Mouse (Mus musculus): ENCODE data around the gene Pid1. TPM values are rescaled to one million over a fixed set of nuclear protein-coding genes. Genes with fewer than 3 reads are reported as not detected.

The Pid1 gene
- polyA plus RNA-seq, 1 experiment from 2014 or later: 38.9 TPM

DNA sequence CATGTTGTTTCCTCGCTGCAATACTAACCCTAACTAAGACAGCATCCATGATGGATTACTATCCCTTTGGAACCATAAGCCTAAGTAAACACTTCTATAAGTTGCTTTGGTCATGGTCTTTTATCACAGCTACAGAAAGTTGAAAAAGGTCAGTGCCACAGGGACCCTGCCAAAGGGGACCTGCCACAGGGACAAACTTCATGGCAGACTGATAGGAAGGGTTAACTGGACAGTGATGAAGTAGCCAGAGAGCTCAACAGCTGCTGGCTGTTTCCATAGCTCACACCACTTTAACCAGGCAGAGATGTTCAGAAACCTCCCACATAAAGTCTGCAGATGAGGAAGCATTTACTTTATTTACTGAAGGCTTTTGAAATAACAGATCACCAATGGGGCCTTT, 287.0 kb downstream of the Pid1 start:
- DNase-seq (no peak), ATAC-seq (no peak)
- H3K9ac ChIP-seq (replicated peaks): no peak overlapping the region
- no peak overlapping the region for H3K4me2 ChIP-seq (ENCODE audit: low read depth, low read length)
- 84% methylated on average over 1 of the region's 1 CpGs for WGBS (ENCODE audit: insufficient replicate concordance)
- no peak for TF ChIP-seq EP300 (IDR thresholded peaks at IDR 0.05; ENCODE audit: low read depth)
- TF ChIP-seq CTCF (IDR thresholded peaks at IDR 0.05; ENCODE audit: low read depth): no peak
- H3K36me3 ChIP-seq (replicated peaks; ENCODE audit: insufficient read depth, low read length): 0 out of 2 replicates have a peak, but pooled peaks cover 4% of the 10 kb centered on the region
- H3K4me1 ChIP-seq (ENCODE audit: insufficient read depth): no peaks in the 10 kb centered on the region
- no peak overlapping the region for H3K27ac ChIP-seq (ENCODE audit: low read depth)
- no peaks in the 10 kb centered on the region for H3K27me3 ChIP-seq (ENCODE audit: insufficient read depth, low read length)
- no peak overlapping the region for H3K4me3 ChIP-seq (ENCODE audit: low read depth, low read length)
- H3K9me3 ChIP-seq (ENCODE audit: low read length): no peaks in the 10 kb centered on the region

DNA sequence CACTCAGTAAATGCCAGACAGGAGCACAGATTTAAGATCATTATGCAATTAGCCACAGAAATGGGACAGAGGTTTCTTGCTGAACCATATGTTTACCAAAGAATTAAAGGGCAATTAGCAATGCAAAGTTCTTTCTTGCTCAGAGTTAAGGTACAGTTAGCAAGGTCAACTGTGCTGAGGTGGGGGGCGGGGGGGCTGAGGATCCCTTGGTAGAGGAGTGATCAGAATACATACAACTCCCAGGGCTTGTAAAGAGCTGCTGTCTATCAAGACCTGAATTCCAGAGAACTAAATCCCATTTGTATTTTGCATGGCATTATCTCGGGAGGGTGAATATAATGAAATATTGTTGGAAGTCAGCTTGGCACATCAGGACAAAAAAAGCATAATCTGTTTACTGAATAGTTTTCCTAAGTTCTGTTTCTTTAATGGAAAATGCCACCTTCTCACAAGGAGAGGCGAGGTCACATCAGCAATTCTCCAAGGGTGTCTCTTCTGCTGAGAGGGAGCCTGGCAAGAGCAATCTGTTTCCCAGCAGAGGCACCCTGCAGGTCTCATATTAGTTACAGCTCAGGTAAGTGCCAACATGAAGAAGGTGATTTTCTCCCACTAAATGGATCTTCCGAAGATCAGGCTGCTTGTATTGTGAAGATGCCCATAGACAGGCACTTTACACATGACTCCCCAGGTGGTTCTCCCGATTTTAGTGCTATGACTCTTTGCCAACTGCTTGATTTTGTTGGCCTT, 306.9 kb downstream of the Pid1 start:
- WGBS (ENCODE audit: insufficient replicate concordance): 61% methylated on average over 5 of the region's 5 CpGs
- H3K4me1 ChIP-seq (ENCODE audit: insufficient read depth): 0 out of 2 replicates have a peak, but pooled peaks cover 3% of the 10 kb centered on the region
- H3K9ac ChIP-seq (replicated peaks): no peak overlapping the region
- no peaks in the 10 kb centered on the region for H3K27me3 ChIP-seq (ENCODE audit: insufficient read depth, low read length)
- ATAC-seq (no peak), DNase-seq (no peak)
- H3K4me2 ChIP-seq (ENCODE audit: low read depth, low read length): no peak overlapping the region
- H3K27ac ChIP-seq (ENCODE audit: low read depth): no peak overlapping the region
- no peak for TF ChIP-seq EP300 (IDR thresholded peaks at IDR 0.05; ENCODE audit: low read depth)
- no peak for TF ChIP-seq CTCF (IDR thresholded peaks at IDR 0.05; ENCODE audit: low read depth)
- H3K36me3 ChIP-seq (replicated peaks; ENCODE audit: insufficient read depth, low read length): no peaks in the 10 kb centered on the region
- no peak overlapping the region for H3K4me3 ChIP-seq (ENCODE audit: low read depth, low read length)
- no peaks in the 10 kb centered on the region for H3K9me3 ChIP-seq (ENCODE audit: low read length)

DNA sequence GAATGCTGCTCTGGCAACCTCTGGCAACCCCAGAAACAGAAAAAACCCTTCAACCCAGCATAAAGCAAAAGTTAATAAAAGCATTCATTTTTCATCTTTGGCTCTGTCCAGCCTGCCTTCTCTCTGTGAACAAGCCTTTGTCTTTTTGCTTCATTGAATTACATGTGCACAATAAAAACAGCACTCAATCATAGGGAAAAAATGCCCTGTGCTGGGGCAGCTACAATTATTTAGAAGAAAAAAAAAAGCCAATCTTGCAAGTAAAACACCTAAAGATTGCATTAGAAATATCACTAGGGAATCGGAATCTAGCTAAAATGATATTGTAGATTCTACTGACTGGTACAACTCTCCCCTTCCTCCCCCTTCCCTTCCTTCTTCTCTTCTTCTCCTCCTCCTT, 307.7 kb downstream of the Pid1 start:
- ATAC-seq (no peak), DNase-seq (no peak)
- 74% methylated on average over 1 of the region's 1 CpGs for whole genome bisulfite sequencing (ENCODE audit: insufficient replicate concordance)
- no peak for TF ChIP-seq CTCF (IDR thresholded peaks at IDR 0.05; ENCODE audit: low read depth)
- no peak for TF ChIP-seq EP300 (IDR thresholded peaks at IDR 0.05; ENCODE audit: low read depth)
- Histone ChIP-seq H3K27ac (ENCODE audit: low read depth) (no peak overlapping the region), H3K4me3 (ENCODE audit: low read depth, low read length) (no peak overlapping the region), H3K9ac (replicated peaks) (no peak overlapping the region), H3K4me1 (ENCODE audit: insufficient read depth) (0 out of 2 replicates have a peak, but pooled peaks cover 3% of the 10 kb centered on the region), H3K27me3 (ENCODE audit: insufficient read depth, low read length) (no peaks in the 10 kb centered on the region), H3K36me3 (replicated peaks; ENCODE audit: insufficient read depth, low read length) (no peaks in the 10 kb centered on the region), H3K9me3 (ENCODE audit: low read length) (no peaks in the 10 kb centered on the region), H3K4me2 (ENCODE audit: low read depth, low read length) (no peak overlapping the region)

DNA sequence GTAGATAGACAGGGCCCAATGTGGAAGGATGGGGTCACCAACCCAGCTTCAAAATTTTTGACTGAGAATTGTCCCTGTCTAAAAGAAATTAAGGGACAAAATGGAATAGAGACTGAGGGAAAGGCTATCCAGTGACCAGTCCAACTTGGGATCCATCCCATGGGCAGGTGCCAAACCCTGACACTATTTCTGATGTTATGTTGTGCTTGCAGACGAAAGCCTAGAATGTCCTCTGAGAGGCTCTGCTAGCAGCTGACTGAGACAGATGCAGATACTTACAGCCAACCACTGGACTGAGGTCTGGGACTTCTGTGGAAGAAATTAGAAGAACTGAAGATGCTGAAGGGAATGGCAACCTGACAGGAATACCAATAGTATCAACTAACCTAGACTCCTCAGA, 338.2 kb downstream of the Pid1 start:
- Histone ChIP-seq H3K4me1 (ENCODE audit: insufficient read depth) (no peaks in the 10 kb centered on the region), H3K36me3 (replicated peaks; ENCODE audit: insufficient read depth, low read length) (no peaks in the 10 kb centered on the region), H3K9ac (replicated peaks) (no peak overlapping the region), H3K27me3 (ENCODE audit: insufficient read depth, low read length) (no peaks in the 10 kb centered on the region), H3K27ac (ENCODE audit: low read depth) (no peak overlapping the region), H3K4me3 (ENCODE audit: low read depth, low read length) (no peak overlapping the region), H3K9me3 (ENCODE audit: low read length) (no peaks in the 10 kb centered on the region), H3K4me2 (ENCODE audit: low read depth, low read length) (no peak overlapping the region)
- DNase-seq (no peak), ATAC-seq (no peak)
- 79% methylated on average over 1 of the region's 1 CpGs for WGBS (ENCODE audit: insufficient replicate concordance)
- no peak for TF ChIP-seq EP300 (IDR thresholded peaks at IDR 0.05; ENCODE audit: low read depth)
- no peak for TF ChIP-seq CTCF (IDR thresholded peaks at IDR 0.05; ENCODE audit: low read depth)

DNA sequence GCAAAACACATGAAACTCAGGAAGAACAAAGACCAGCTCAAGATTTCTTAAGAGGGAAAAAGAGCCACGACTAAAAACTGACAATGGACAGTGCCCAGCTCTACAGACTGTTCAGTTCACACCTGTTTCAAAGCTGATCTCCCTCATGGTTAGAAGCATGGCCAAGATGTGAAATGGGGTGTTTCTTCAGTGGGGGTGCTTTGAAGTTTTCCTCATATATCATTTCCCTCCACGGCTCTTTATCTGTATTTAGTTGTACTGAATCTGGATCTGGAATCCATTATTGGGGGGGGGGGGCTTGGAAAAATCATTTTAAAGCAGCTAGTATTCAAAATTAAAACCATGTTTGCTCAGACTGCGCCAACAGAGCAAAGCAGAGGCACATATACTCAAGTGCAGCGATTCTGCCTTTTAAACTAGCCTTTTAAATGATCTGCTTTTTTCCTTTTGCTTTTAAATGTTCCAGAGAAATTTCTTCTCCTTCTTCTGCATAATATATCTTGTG, 351.1 kb downstream of the Pid1 start:
- H3K9ac ChIP-seq (replicated peaks): no peak overlapping the region
- no peak overlapping the region for H3K4me2 ChIP-seq (ENCODE audit: low read depth, low read length)
- no peaks in the 10 kb centered on the region for H3K4me1 ChIP-seq (ENCODE audit: insufficient read depth)
- no peak for TF ChIP-seq CTCF (IDR thresholded peaks at IDR 0.05; ENCODE audit: low read depth)
- no peak for TF ChIP-seq EP300 (IDR thresholded peaks at IDR 0.05; ENCODE audit: low read depth)
- H3K36me3 ChIP-seq (replicated peaks; ENCODE audit: insufficient read depth, low read length): no peaks in the 10 kb centered on the region
- H3K27ac ChIP-seq (ENCODE audit: low read depth): no peak overlapping the region
- H3K27me3 ChIP-seq (ENCODE audit: insufficient read depth, low read length): no peaks in the 10 kb centered on the region
- DNase-seq: no peak
- no peak overlapping the region for H3K4me3 ChIP-seq (ENCODE audit: low read depth, low read length)
- ATAC-seq: no peak
- H3K9me3 ChIP-seq (ENCODE audit: low read length): no peaks in the 10 kb centered on the region
- WGBS (ENCODE audit: insufficient replicate concordance): 62% methylated on average over 4 of the region's 4 CpGs

DNA sequence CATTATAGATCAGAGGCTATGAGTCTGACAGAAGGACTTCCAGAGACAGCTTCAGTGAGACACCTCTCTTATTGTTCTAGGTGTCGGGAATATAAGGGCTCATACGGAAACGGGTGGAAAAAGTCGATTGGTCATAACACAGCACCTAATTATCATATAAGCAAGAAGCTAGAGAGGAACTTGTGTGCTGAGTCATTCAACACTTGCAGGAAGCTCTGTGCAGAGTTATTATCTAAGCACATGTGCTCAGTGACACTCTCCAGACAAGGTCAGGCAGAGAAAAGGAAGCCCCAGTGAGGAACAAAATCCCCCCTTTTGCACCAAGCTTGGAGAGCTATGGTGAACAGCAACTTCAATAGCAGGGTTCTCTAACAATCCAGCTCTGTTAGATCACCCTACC, 361.4 kb downstream of the Pid1 start:
- H3K9ac ChIP-seq (replicated peaks): no peak overlapping the region
- ATAC-seq: no peak
- H3K27me3 ChIP-seq (ENCODE audit: insufficient read depth, low read length): no peaks in the 10 kb centered on the region
- no peak overlapping the region for H3K4me3 ChIP-seq (ENCODE audit: low read depth, low read length)
- no peak for TF ChIP-seq CTCF (IDR thresholded peaks at IDR 0.05; ENCODE audit: low read depth)
- no peak for TF ChIP-seq EP300 (IDR thresholded peaks at IDR 0.05; ENCODE audit: low read depth)
- no peaks in the 10 kb centered on the region for H3K36me3 ChIP-seq (replicated peaks; ENCODE audit: insufficient read depth, low read length)
- no peak overlapping the region for H3K4me2 ChIP-seq (ENCODE audit: low read depth, low read length)
- DNase-seq: no peak
- no peak overlapping the region for H3K27ac ChIP-seq (ENCODE audit: low read depth)
- no peaks in the 10 kb centered on the region for H3K9me3 ChIP-seq (ENCODE audit: low read length)
- no peaks in the 10 kb centered on the region for H3K4me1 ChIP-seq (ENCODE audit: insufficient read depth)
- WGBS (ENCODE audit: insufficient replicate concordance): 75% methylated on average over 4 of the region's 4 CpGs

Small RNAs within 50 kb of the gene (microRNA-seq; reads per million reads assigned to microRNA genes)
- not detected for gene Mir6353

All from liver, postnatal 0 days (tissue).